Comparison of ENCODE assay signal across 23 mouse cellular contexts in genomic region chr2:120087391-120087790, GRCm38 (mm10). TPM values are rescaled to one million over a fixed set of nuclear protein-coding genes. Genes with fewer than 3 reads are reported as not detected.
DNase-seq lines count a peak whose midpoint lies in the region; ATAC-seq and TF ChIP-seq lines count a peak whose summit lies in the region.
"Had no signal": no experiment of that assay in that cellular context is flagged by ENCODE, and none has a peak within 500 bp of the region (broad histone marks: within the 10 kb centered on the region; RNA-seq: fewer than 3 reads in every experiment).

No protein-coding gene starts in this region.

- H3K4me1 ChIP-seq in liver, adult 2 months (ENCODE audit: control insufficient read depth, insufficient read depth, low read length): no peaks in the 10 kb centered on the region
- H3K4me1 ChIP-seq in liver, embryonic 11.5 days (replicated peaks; ENCODE audit: control insufficient read depth, insufficient read depth, low read length): peaks cover 3% of the 10 kb centered on the region; the same call in 1 of the 2 replicates
- H3K4me1 ChIP-seq: embryonic facial prominence, embryonic 10.5 days; embryonic facial prominence, embryonic 12.5 days; forebrain, embryonic 13.5 days; forebrain, embryonic 15.5 days had no signal

- no peak overlapping the region for H3K9ac ChIP-seq in liver, adult 2 months (ENCODE audit: low read depth, low read length)
- no peak overlapping the region for H3K9ac ChIP-seq in liver, embryonic 11.5 days (ENCODE audit: low read depth, low read length)
- H3K9ac ChIP-seq: embryonic facial prominence, embryonic 12.5 days; forebrain, embryonic 13.5 days; forebrain, embryonic 15.5 days; forebrain, postnatal 0 days had no signal

- no peak overlapping the region for H3K4me2 ChIP-seq in liver, embryonic 11.5 days
- H3K4me2 ChIP-seq: embryonic facial prominence, embryonic 12.5 days; forebrain, embryonic 13.5 days; forebrain, embryonic 15.5 days had no signal

- no peaks in the 10 kb centered on the region for H3K79me2 ChIP-seq in liver, adult 2 months (ENCODE audit: control insufficient read depth, insufficient read depth, low read length)

- no peaks in the 10 kb centered on the region for H3K27me3 ChIP-seq in liver, adult 2 months (ENCODE audit: control insufficient read depth, insufficient read depth, low read length)
- H3K27me3 ChIP-seq in liver, embryonic 11.5 days (replicated peaks; ENCODE audit: control insufficient read depth, insufficient read depth, low read length): no peaks in the 10 kb centered on the region
- H3K27me3 ChIP-seq: CH12.LX; embryonic facial prominence, embryonic 12.5 days; forebrain, embryonic 13.5 days; forebrain, embryonic 15.5 days; Patski had no signal

- no peak for TF ChIP-seq CTCF in liver, adult 2 months (IDR thresholded peaks at IDR 0.05; ENCODE audit: low read depth, low read length)

- no peak for TF ChIP-seq POLR2A in liver, adult 2 months (IDR thresholded peaks at IDR 0.05; ENCODE audit: extremely low read depth, insufficient read depth, low read length)

- H3K4me3 ChIP-seq in liver, adult 2 months (ENCODE audit: insufficient read depth, low read depth, low read length): no peak overlapping the region
- H3K4me3 ChIP-seq in liver, embryonic 11.5 days (ENCODE audit: low read depth, low read length): no peak overlapping the region
- H3K4me3 ChIP-seq: embryonic facial prominence, embryonic 10.5 days; embryonic facial prominence, embryonic 12.5 days; forebrain, embryonic 13.5 days; forebrain, embryonic 15.5 days had no signal

- H3K36me3 ChIP-seq in liver, adult 2 months (ENCODE audit: control insufficient read depth, insufficient read depth, low read length): no peaks in the 10 kb centered on the region
- H3K36me3 ChIP-seq in liver, embryonic 11.5 days (ENCODE audit: control insufficient read depth, insufficient read depth, low read length): no peaks in the 10 kb centered on the region
- H3K36me3 ChIP-seq: embryonic facial prominence, embryonic 12.5 days; forebrain, embryonic 15.5 days had no signal

- 25% methylated on average over 3 of the region's 3 CpGs for WGBS in liver, adult 2 months
- WGBS in liver, embryonic 11.5 days: 83% methylated on average over 3 of the region's 3 CpGs

- no peaks in the 10 kb centered on the region for H3K9me3 ChIP-seq in liver, embryonic 11.5 days (ENCODE audit: control insufficient read depth, low read length)
- H3K9me3 ChIP-seq: embryonic facial prominence, embryonic 10.5 days; embryonic facial prominence, embryonic 12.5 days; forebrain, embryonic 13.5 days; forebrain, embryonic 15.5 days; G1E had no signal

- DNase-seq in adrenal gland, adult 2 months: peak; percentile 53
- no peak for DNase-seq in adrenal gland, adult 18-20 months (ENCODE audit: low spot score in 2 of 2)
- DNase-seq in adrenal gland, postnatal 14 days: peak; percentile 58
- DNase-seq in adrenal gland, adult 8-10 months: no peak
- peak; percentile 51 for DNase-seq in liver, adult 2 months (ENCODE audit: extremely low read depth, low read depth, low spot score)
- DNase-seq in liver, embryonic 11.5 days (ENCODE audit: low spot score): no peak
- DNase-seq: adrenal gland, postnatal 25 days; B cell, adult 2 months; cerebellum, adult 11-12 months; cerebellum, adult 2 months; cerebellum, adult 9-10 months; cerebellum, postnatal 10 days; cerebellum, postnatal 25 days; forebrain, postnatal 0 days had no signal

- H3K27ac ChIP-seq in liver, adult 2 months (replicated peaks; ENCODE audit: insufficient read depth, low read depth, low read length): no peak overlapping the region
- H3K27ac ChIP-seq in liver, embryonic 11.5 days (ENCODE audit: low read depth, low read length): no peak overlapping the region
- H3K27ac ChIP-seq: embryonic facial prominence, embryonic 10.5 days; embryonic facial prominence, embryonic 12.5 days; forebrain, embryonic 13.5 days; forebrain, embryonic 15.5 days had no signal

- ATAC-seq in liver, embryonic 11.5 days (replicated peaks; ENCODE audit: low FRiP score): no peak
- ATAC-seq: activated CD4-positive, CD25-positive, alpha-beta regulatory T cell, adult 4 months; CD4-positive, CD25-positive, alpha-beta regulatory T cell, adult 4 months; forebrain, embryonic 13.5 days; forebrain, embryonic 15.5 days; forebrain, postnatal 0 days; Patski had no signal

RNA-seq across cellular contexts. Expression of gene Pla2g4b, which starts 54.2 kb away (rescaled TPM):
- total RNA-seq in adrenal gland, adult 2 months (2021): 1 to 10 TPM; 1.4 to 2.2 TPM
- polyA plus RNA-seq in adrenal gland, adult 2 months (2012; rRNA removed): 10.0 and 10.2 TPM in 2 replicates
- 1 to 10 TPM; 1.9 to 2.4 TPM for total RNA-seq in adrenal gland, adult 18-20 months (2021)
- total RNA-seq in adrenal gland, postnatal 14 days (2021): 2.9 and 4.8 TPM in 2 replicates
- 1 to 10 TPM; 1.4 to 4.6 (median 3.8) TPM for total RNA-seq in adrenal gland, adult 8-10 months (2022)
- total RNA-seq in liver, adult 2 months (2014; rRNA removed): 0.37 and 1.7 TPM in 2 replicates
- 2.0 and 2.4 TPM in 2 replicates for polyA plus RNA-seq in liver, adult 2 months (2012; rRNA removed)
- 1.9 and 2.3 TPM in 2 replicates for polyA plus RNA-seq in liver, embryonic 11.5 days (2014; fragmentation: Nextera tagmentation; extraction: Ambion mirVana)

Comparison
In these comparisons a context has a peak if more than half of its experiments do, and no peak if none do; other contexts are left out.
1. DNase-seq: peak in adrenal gland, adult 2 months (single experiment), adrenal gland, postnatal 14 days (single experiment) and liver, adult 2 months (single experiment); none in adrenal gland, adult 18-20 months (0 of 2), adrenal gland, adult 8-10 months (single experiment) and liver, embryonic 11.5 days (single experiment).